Mouse (Mus musculus): ENCODE data around the gene Ost4.

Ost4 gene

DNA sequence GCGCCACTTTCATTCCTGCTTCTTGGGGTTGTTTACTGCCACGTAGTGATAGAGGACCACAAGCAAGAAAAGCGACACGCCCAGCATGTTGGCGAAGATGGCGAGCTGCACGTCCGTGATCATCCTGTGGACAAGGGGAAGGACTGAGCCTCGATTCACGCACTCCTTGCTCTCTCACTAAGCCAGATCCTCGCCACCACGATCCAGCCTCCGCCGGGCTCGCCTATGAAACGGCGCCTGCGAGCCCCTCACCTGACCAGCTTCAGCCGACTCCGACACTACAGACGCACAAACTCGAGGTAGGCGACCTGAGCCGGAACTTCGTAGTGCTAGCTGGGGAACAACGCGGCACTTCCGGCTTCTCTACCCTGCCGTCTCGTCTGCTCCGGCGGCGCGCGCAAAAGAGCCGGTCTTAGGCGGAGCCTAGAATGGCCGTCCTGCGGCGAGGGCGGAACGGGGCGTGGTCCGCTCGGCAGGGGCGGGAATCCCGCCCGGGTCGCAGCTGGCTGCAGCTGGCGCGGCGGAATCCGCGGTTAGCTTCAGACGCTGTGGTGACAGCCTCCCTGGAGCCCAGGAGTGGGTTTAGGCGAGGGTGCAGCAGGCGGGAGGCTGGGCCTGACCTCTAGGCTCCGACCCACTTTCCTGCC lies at the start of gene Ost4:
Ost4 (minus strand) TSS at position 376 of the 647 bp plus-strand sequence.
- DNase-seq (ENCODE audit: low spot score in 2 of 2), result peak; percentile 98 to 99

DNA sequence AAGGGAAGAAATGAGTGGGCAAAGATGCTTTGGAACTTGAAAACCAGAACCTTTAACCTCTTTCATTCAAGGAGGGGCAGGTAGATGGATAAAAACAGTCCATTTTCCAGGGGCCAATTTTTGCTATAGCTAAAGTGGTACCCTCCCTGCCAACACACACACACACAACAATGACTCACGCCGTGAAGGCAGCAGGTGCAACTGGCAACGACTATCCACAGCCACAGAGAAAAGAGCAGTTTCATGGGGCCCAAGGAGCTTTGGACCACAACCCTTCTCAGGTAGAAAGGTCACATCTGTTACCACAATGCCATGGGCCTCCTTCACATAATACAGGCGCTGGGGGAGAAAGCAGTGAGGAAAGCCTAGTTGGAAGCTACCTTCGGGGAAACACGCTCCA lies 48.2 kb upstream of the Ost4 start:
- no peak for DNase-seq (ENCODE audit: low spot score in 2 of 2)

DNA sequence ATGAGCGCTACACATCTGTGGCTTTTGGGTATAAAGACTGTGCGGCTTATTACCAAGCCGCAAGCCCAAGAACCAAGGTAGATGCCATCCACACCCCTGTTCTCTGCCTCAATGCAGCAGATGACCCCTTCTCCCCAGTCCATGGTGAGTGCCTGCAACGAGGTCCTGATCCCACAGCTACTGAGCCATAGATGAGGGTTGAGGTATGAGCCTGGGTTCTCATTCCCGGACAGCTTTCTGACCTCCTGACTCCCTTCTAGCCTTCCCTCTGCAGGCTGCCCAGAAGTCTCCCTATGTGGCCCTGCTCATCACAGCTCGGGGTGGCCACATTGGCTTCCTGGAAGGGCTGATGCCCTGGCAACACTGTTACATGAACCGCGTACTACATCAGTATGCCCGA lies 47.0 kb upstream of the Ost4 start:
- no peak for DNase-seq (ENCODE audit: low spot score in 2 of 2)

DNA sequence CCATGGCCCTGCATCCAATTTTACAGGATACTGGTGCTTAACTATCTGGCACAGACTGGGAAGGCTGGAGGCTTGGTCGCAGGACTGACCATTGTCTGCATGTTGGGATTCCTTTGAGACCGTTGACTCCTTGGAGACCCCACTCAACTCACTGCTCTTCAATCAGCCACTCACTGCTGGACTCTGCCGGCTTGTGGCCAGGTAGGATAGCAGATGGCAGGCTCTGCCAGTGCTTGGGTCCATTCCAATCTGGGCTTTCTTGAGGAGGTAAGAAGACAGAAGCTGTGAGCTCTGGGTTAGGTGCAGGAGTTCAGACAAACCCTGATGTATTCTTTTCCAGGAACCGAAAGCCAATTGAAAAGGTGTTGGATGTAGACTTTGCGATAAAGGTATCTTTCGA lies 46.5 kb upstream of the Ost4 start:
- DNase-seq (ENCODE audit: low spot score in 2 of 2), result no peak

DNA sequence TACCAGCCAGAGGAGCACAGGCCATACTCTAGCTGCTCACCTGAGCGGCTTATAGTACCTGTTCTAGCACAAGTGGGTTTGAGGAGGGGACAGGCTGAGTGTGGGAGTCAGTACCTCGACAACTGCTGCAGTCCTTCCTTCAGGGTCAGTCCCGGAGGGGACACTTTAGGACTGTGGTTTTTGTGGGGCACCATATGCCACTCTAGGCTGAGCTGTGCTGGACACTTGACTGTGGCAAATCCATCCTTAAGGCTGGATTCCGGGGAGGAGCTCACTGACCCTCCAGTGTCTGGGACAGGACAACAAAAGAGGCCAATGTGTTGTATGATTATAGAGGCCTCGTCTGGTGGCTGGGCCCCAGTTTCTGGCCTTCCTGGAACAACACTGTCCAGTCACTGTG lies 45.0 kb upstream of the Ost4 start:
- DNase-seq (ENCODE audit: low spot score in 2 of 2), result no peak

DNA sequence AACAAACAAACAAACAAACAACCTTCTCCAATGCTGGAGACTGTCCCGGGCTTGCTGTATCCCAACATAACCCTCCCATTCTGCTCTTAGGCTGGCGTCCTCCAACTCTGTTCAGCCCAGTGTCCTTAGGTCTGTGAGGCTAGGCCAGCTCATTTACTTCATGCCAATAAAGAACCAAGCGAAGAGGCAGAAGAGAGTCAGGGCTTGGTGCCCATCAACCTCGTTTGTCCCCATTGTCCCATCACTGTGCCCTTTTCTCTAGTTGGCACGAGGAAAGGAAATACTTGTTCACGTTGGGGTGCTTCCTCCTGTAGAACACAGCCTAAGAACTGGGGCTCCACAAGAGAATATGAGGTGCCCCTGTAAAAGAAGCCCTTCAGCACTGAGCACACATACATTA lies 44.1 kb upstream of the Ost4 start:
- DNase-seq (ENCODE audit: low spot score in 2 of 2), result no peak

DNA sequence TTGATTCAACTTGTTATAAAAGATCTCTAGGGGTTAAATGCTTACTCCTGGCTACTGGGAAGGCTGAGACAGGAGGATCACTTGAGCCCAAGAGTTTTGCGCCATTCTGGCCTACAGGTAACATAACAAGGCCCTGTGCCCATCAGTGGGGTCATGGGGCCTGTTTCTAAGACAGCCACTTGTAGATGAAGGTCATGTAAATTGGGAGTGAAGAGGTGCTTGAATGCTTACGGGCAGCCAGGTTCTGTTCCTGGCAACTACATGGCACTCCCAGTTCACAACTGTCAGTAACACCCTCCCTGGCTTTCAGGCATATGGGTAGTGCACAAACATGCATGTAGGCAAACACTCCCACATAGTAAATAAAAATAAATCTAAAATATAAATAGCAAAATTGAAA lies 43.3 kb upstream of the Ost4 start:
- DNase-seq (ENCODE audit: low spot score in 2 of 2), result no peak

DNA sequence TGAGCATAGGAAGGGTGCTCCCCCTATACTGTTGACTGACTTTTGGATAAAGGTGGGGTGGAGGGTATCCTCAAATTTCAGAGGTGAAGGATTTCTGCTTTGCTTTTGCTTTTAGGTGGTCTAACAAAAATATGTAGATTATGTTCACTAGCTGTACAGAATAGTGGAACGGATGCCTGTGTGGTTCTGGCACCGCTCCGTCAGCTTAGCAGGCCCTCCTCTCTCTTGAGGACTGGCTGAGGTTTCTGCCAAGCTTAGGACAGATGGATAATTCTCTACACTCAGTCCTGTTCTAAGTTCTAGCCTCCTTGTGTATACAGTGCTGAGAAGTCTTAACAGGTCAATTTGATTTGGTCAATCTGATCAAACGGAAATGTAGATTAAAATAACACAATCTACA lies 42.9 kb upstream of the Ost4 start:
- DNase-seq (ENCODE audit: low spot score in 2 of 2), result no peak

DNA sequence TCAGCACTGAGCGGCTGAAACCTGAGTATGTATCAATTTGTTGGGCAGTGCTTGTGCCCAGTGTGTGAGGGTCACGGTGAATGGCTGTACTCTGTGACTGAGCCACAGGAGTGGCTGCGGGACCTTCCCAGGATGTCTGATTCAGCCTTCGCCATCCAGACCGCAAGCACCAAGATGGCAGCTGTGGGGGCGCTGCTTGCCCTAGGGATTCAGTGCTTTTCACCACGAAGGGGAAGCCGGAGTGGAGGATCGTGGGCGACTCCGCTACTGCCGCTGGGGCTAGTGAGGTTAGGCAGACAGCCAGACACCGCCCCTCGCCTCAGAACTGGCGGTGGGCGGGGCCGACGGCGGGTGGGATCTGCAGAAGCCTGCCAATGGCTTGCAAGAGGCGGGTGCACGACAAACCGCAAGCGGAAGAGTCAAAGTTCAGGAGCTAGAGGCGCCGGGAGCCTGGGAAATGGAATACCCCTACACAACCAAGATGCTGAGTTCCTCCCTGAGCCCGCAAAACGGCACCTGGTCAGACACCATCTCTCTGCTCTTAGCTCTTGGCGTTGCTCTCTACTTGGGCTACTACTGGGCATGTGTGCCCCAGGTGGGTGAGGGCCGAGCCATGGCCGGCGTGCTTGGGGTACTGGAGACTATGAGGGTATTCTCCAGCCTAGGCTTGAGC lies 42.2 kb upstream of the Ost4 start:
- DNase-seq (ENCODE audit: low spot score in 2 of 2), result peak; percentile 71 to 90

DNA sequence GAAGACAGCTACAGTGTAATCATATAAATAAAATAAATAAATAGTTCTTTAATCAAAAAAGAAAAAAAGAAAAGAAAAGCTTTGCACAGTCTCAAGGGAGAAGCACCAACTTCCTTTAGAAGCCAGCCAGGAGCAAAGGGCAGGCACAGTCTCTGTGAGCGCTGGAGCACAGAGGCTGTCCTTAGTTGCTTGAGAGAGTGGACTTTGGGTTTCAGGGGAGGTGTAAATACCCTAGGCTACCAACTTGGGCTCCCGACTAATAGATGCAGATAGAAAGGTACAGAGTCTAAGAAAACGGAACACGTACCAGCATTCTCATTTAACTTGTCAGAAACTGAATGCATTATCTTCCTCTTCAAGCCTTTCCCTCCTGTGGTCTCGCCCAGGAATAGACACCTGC lies 41.0 kb upstream of the Ost4 start:
- DNase-seq (ENCODE audit: low spot score in 2 of 2), result no peak

DNA sequence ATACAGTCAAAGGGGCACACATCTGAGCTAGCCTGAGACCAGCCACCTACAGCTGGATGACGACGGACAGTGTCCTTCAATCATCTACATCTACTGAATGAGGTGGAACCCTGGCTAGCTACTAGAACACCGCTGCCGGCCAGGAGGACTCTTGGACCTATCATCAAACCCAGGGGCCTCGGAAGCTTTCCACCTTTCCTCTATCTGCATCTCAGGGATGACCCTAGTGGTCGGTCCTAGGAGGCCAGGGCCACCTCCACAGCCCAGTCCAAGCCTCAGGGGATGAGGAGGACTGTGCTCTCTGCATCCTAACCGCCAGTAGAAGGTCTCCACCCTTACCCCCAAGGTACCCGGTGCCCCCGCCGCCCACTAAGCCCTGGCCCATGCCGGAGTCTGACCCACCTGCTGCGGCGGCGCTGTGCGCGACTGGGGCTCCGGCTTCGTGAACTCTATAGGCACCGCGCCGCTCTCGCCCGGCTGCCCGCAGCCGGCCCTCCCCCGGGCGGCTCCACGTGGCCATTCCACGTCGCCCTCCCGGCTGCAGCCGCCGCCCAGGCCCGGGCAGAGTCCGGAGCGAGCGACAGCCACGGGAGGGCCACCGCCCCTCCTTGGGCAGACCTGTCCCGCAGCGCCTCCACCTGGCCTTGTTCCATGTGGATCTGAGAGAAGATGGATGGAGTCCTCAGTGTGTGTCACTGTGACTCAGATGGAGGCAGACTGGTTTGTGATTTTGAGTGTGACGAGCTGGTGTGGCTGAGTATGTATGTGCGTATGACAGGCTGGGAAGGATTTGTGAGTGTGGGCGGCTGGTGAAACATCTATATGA lies 37.6 kb upstream of the Ost4 start, which contains the start of gene Cgref1:
Cgref1 (minus strand) TSS at position 636 of the 826 bp plus-strand sequence.
- peak in 1 of 2 experiments; percentile 52 for DNase-seq (ENCODE audit: low spot score in 2 of 2)

DNA sequence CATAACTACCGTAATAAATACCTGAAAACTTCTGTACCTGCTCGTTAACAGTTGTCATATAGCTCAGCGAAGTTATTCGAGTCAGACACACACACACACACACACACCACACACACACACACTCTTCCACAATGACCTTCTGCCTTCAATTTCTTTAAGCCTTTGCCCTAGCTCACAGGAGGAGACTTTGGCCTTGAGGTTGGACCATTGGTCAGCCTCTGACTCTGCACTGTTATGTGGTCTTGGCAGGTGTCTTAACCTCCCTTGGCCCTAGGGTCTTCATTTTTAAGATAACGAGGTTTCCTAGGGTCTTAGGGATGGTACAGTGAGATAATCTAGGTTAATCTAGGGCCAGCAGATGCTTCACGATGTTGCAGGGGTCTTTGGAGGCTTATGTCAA lies 36.8 kb upstream of the Ost4 start:
- no peak for DNase-seq (ENCODE audit: low spot score in 2 of 2)

DNA sequence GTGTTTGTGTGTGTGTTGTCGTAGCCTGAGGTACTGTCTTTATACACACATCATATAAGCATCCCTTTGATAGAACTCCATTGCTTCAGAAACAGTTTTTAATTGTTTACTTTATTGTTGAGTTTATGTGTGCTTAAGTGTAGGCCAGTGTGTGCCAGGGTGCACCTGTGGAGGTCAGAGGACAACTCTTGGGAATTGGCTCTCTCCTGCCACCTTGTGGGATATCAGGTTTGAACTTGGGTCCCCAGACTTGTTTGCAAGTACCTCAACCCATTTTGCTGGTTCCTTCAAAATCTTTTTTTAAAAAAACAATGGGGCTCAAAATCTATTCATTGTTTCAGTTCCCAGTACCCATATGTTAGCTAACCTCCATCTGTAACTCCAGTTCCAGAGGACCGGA lies 35.4 kb upstream of the Ost4 start:
- DNase-seq (ENCODE audit: low spot score in 2 of 2), result peak in 1 of 2 experiments; percentile 46

DNA sequence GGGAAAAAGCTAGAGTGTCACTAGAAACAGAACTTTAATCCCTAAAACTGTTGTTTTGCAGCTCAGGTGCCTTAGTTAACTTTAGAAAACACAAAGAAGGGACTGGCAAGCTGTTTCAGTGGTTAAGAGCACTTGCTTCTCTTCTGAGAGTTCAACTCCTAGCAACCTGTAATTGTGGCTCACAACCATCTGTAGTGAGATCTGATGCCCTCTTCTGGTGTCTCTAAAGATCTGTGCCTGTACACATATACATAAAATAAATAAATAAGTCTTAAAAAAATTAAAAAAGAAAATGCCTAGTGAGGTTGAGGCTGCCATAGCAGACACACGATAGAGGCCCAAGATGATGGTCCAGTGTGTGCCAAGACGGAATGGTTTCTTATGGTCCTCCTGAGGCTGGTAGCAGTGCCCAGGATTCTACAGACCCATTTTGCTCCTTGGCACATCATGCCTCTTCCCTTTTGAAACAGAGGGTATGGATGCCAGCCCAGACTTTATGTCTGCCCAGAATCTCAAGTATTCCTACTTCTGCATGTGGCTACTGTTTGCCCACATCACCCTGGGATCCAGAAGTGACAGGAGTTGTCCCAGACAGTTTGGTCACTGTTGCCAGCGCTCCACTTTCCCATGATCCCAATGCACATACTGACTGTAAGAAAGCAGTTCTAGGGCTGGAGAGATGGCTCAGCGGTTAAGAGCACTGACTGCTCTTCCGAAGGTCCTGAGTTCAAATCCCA lies 27.3 kb upstream of the Ost4 start:
- no peak for DNase-seq (ENCODE audit: low spot score in 2 of 2)

DNA sequence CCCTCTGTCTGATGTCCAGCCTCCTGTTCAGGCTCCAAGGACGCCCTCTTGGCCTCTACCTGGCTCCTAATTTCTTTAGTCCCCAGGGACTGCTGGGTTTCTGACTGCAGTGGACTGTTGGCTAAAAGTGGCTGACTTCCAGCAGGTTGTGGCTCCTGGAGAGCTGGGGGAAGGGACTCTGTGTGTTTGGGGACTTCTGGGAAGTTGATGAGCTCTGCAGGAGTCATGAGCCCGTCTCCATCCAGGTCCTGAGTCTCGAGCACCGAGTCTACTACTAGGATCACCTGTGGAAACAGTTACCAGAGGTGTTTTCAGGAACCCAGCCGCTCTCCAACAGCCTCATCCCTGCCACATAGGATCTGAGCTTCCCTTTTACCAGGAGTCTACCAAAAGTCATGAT lies 26.1 kb upstream of the Ost4 start:
- DNase-seq (ENCODE audit: low spot score in 2 of 2), result no peak

DNA sequence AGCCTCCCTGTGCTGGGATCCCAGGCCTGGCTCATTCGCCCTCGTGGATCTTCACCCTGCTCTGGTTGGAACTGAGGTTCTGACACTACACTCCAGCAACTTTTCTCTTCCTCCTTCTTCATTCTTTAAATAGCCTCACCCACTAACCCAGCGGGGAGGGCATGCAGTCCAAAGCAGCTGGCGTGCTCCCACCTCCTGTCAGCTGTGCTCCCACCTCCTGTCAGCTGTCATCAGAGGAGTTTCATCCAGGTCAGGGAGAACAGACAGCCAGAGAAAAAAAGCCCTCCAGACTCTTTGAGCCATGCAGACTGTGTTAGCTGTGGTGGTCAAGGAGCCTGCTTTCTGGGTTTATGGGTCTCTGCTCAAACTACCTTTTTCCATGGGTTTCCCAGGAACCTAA lies 23.8 kb upstream of the Ost4 start:
- no peak for DNase-seq (ENCODE audit: low spot score in 2 of 2)

DNA sequence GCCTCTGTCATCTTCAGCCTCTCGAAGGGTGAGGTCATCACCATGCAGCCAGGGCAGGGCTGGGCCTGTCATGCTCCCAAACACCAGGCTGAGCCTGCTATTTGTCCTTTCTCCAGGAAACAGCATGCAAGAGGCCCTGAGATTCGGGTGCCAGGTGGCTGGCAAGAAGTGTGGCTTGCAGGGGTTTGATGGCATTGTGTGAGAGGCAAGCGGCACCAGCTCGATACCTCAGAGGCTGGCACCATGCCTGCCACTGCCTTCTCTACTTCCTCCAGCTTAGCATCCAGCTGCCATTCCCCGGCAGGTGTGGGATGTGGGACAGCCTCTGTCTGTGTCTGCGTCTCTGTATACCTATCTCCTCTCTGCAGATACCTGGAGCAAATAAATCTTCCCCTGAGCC lies 23.3 kb upstream of the Ost4 start:
- no peak for DNase-seq (ENCODE audit: low spot score in 2 of 2)

DNA sequence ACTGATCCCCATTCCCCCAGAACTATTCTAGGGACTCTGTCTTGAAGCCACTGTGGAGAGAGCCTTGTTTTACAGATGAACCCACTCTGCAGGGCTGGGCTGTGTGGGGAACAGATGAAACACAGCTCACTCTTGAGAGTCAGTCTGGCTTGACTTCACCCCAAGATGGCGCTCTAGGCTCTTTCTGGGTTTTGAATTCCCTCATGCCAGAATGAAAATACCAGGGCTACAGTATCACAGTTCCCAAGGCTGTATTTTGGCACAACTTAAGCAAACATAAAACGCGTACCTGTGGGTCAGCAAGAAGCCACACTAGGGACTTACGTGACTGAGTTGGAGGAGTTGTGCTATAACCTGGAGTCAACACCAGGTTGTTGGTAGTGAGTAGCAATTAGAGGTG lies 22.5 kb upstream of the Ost4 start:
- peak in 1 of 2 experiments; percentile 76 for DNase-seq (ENCODE audit: low spot score in 2 of 2)

DNA sequence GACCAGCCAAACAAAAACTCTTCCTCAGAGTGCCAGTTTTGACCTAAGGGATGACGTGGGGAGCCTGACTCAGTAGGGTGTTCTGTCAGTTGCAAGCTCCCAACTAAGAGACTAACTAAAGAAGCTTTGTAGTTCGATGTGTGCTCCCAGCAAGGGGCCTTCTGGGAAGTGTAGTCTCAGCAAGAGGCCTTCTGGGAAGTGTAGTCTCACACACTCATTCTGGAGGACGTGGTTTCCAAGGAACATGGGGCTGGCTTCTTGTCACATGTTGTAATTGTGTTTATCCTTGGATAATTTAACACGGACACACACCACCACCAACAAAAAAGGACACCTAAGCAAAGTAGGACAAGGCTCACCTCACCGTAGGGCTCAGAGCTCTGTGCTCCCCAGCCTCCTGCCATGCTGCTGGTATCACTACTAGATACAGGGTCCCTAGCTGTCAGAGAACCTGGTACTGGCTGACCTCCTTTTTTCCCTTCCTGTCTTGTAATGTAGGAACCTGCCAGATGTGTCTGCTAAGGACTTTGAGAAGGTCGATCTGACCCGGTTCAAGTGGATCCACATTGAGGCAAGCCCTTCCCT lies 20.4 kb upstream of the Ost4 start:
- DNase-seq (ENCODE audit: low spot score in 2 of 2), result no peak

DNA sequence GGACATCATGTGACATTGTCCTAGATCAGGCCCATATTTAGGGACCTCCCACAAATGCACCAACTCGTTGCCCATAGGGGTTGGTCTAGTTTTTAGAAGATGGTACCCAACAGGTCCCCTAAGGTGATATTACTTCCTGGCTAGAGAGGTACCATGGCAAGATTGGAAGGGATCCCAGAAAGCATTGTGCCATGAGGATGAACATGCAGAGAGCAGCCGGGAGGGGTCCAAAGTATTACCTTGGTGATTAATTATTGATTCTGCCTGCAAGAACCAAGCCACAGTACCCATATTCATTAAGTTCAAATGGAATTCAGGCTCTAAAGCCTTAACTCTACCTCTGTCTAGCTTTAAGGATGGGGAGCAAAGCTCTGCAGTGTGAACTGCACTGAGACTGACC lies 18.5 kb upstream of the Ost4 start:
- DNase-seq (ENCODE audit: low spot score in 2 of 2), result no peak

DNA sequence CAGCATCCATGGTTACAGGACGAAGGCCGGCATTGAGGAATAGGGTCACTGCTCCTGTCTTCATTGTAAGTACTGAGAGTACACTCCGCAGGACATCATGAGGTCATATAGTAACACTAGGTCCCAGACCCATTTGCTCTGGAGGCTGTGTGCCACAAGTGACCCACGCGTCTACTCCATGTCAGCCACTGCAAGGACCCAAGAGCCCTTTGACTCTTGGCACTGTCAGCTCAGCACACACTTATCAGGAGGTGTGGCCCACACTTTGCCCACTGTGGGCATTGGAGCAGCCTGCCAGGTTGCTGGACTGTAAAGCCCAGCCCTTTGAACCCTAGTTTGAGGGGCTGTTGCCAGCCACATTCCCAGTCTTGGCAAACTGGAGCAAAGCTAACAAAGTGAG lies 17.6 kb upstream of the Ost4 start:
- DNase-seq (ENCODE audit: low spot score in 2 of 2), result no peak

DNA sequence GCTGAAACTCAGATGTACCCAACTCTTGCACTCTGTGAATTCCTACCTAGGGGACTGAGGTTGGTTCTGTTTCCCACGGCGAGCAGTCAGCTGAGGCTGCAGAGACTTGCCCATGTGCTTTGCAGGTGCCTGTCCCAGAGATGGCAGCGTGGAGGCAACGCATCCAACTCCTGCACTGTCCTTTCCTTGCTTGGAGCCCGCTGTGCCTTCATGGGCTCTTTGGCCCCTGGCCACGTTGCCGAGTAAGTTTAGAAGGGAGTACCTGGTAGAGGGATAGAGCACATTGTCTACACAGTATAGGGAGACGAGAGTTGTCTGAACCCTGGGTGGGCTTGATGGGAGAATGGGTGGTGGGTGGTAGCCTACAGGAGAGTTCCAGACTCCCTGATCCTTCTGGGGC lies 17.0 kb upstream of the Ost4 start:
- DNase-seq (ENCODE audit: low spot score in 2 of 2), result no peak
